Mouse (Mus musculus) stomach, embryonic 16.5 days (tissue): ENCODE measurements around the gene Krtap14. TPM values are rescaled to one million over a fixed set of nuclear protein-coding genes. Genes with fewer than 3 reads are reported as not detected.

ENCODE experiments used
- ATAC-seq: fragments of 200-750 bp; cut with Nextera tagmentation; 2 replicates; pipeline ENCODE4 v1.8.0; 2017; ENCODE audit warnings: moderate number of reproducible peaks, moderate TSS enrichment; ENCODE audit not compliant: insufficient read depth, low FRiP score
- H3K27ac ChIP-seq: fragments of 300-500 bp; sonication (generic); 2 replicates; pipeline ENCODE4 v1.5.1; 2014; ENCODE audit warnings: low read length
- H3K27me3 ChIP-seq: fragments of 300-500 bp; sonication (generic); 2 replicates; pipeline ENCODE4 v1.6.1; 2014; ENCODE audit warnings: low read length, control low read depth, mixed read lengths; ENCODE audit not compliant: control insufficient read depth, insufficient read depth
- H3K36me3 ChIP-seq: fragments of 300-500 bp; sonication (generic); 2 replicates; pipeline ENCODE4 v1.6.1; 2014; ENCODE audit warnings: low read length; ENCODE audit not compliant: control insufficient read depth, insufficient read depth
- H3K4me1 ChIP-seq: fragments of 300-500 bp; sonication (generic); 2 replicates; pipeline ENCODE4 v1.6.1; 2014; ENCODE audit warnings: low read length, control low read depth, mixed read lengths; ENCODE audit not compliant: control insufficient read depth, insufficient read depth
- H3K4me2 ChIP-seq: fragments of 300-500 bp; sonication (generic); 2 replicates; pipeline ENCODE4 v1.6.1; 2014; ENCODE audit warnings: low read depth, low read length, mixed read lengths
- H3K4me3 ChIP-seq: fragments of 300-500 bp; sonication (generic); replicated peaks from 2 replicates; pipeline ENCODE4 v1.5.1; 2014; ENCODE audit warnings: mild to moderate bottlenecking, low read length
- H3K9ac ChIP-seq: fragments of 300-500 bp; sonication (generic); 2 replicates; pipeline ENCODE4 v1.6.1; 2014; ENCODE audit warnings: low read length
- H3K9me3 ChIP-seq: fragments of 300-500 bp; sonication (generic); replicated peaks from 2 replicates; pipeline ENCODE4 v1.6.1; 2016; ENCODE audit warnings: low read length, control low read depth; ENCODE audit not compliant: control insufficient read depth
- WGBS: fragments of 180-500 bp; shearing (Covaris S2); extraction: QIAGEN DNeasy Blood & Tissue Kit; methylation state at CpG from one replicate; pipeline ENCODE4 v1.1.7; 2014; 5-methylcytosine and 5-hydroxymethylcytosine counted together
- polyA plus RNA-seq: library from polyadenylated mRNA; unstranded; fragments of >200 nt; fragmentation: Nextera tagmentation; extraction: Ambion mirVana; gene quantifications from 2 replicates; pipeline ENCODE4 v1.2.1, GENCODE M21; 2015

Gene Krtap14
- polyA plus RNA-seq, 1 experiment from 2014 or later, result not detected

- Histone ChIP-seq H3K9me3 (no peaks in the 10 kb centered on the region), H3K27me3 (no peaks in the 10 kb centered on the region), H3K4me2 (no peak within 1 kb of the TSS), H3K4me3 (no peak within 1 kb of the TSS), H3K9ac (no peak within 1 kb of the TSS), H3K4me1 (no peaks in the 10 kb centered on the region), H3K27ac (no peak within 1 kb of the TSS), H3K36me3 (no peaks in the 10 kb centered on the region)
- 81% methylated on average over 3 of the region's 3 CpGs for WGBS
- no peak for ATAC-seq
Measured at GRCm38 (mm10) chr16:88820066-88820465, 5.9 kb downstream of the Krtap14 start, which contains the start of gene Krtap15. Gene Krtap15, plus strand, starts transcription at chr16:88820215.

GRCm38 (mm10) chr16:88811827-88812226 is 14.1 kb downstream of the Krtap14 start, which contains the start of gene Gm20741:
Gene Gm20741, minus strand, starts transcription at chr16:88812220.
- no peak for ATAC-seq
- H3K27me3 ChIP-seq, result no peaks in the 10 kb centered on the region
- WGBS, result 76% methylated on average over 2 of the region's 2 CpGs
- H3K27ac ChIP-seq, result no peak within 1 kb of the TSS
- H3K9me3 ChIP-seq, result no peaks in the 10 kb centered on the region
- no peak within 1 kb of the TSS for H3K4me3 ChIP-seq
- H3K4me1 ChIP-seq, result no peaks in the 10 kb centered on the region
- no peak within 1 kb of the TSS for H3K9ac ChIP-seq
- H3K4me2 ChIP-seq, result no peak within 1 kb of the TSS
- H3K36me3 ChIP-seq, result no peaks in the 10 kb centered on the region

- H3K9ac ChIP-seq, result no peak overlapping the region
- H3K27me3 ChIP-seq, result no peaks in the 10 kb centered on the region
- H3K36me3 ChIP-seq, result no peaks in the 10 kb centered on the region
- H3K27ac ChIP-seq, result no peak overlapping the region
- H3K4me3 ChIP-seq, result no peak overlapping the region
- no peaks in the 10 kb centered on the region for H3K4me1 ChIP-seq
- no peak overlapping the region for H3K4me2 ChIP-seq
- no peaks in the 10 kb centered on the region for H3K9me3 ChIP-seq
- ATAC-seq, result no peak
- 81% methylated on average over 2 of the region's 2 CpGs for WGBS
Measured at GRCm38 (mm10) chr16:88786786-88787185, 39.2 kb downstream of the Krtap14 start.

GRCm38 (mm10) chr16:88777596-88777995 is 48.3 kb downstream of the Krtap14 start, which contains the start of gene Gm5965:
Gene Gm5965, plus strand, starts transcription at chr16:88777896.
- ATAC-seq, result no peak
- H3K27ac ChIP-seq, result no peak within 1 kb of the TSS
- WGBS, result 82% methylated on average over 5 of the region's 6 CpGs
- H3K9ac ChIP-seq, result no peak within 1 kb of the TSS
- H3K4me3 ChIP-seq, result no peak within 1 kb of the TSS
- H3K9me3 ChIP-seq, result no peaks in the 10 kb centered on the region
- H3K4me1 ChIP-seq, result no peaks in the 10 kb centered on the region
- no peaks in the 10 kb centered on the region for H3K36me3 ChIP-seq
- H3K27me3 ChIP-seq, result no peaks in the 10 kb centered on the region
- no peak within 1 kb of the TSS for H3K4me2 ChIP-seq

- 86% methylated on average over 2 of the region's 2 CpGs for WGBS
- H3K4me2 ChIP-seq, result no peak within 1 kb of the TSS
- no peaks in the 10 kb centered on the region for H3K36me3 ChIP-seq
- H3K4me3 ChIP-seq, result no peak within 1 kb of the TSS
- H3K9ac ChIP-seq, result no peak within 1 kb of the TSS
- no peak within 1 kb of the TSS for H3K27ac ChIP-seq
- ATAC-seq, result no peak
- H3K4me1 ChIP-seq, result no peaks in the 10 kb centered on the region
- no peaks in the 10 kb centered on the region for H3K9me3 ChIP-seq
- H3K27me3 ChIP-seq, result no peaks in the 10 kb centered on the region
Measured at GRCm38 (mm10) chr16:88774106-88774505, 51.8 kb downstream of the Krtap14 start, which contains the start of gene 2310057N15Rik. Gene 2310057N15Rik, minus strand, starts transcription at chr16:88774206.

Other genes starting within 250 kb of the Krtap14 start
- gene Krtap24-1, start 213.9 kb downstream of the Krtap14 start, polyA plus RNA-seq, result not detected in 2 replicates
- gene 2310079G19Rik, start 198.5 kb downstream of the Krtap14 start, polyA plus RNA-seq, result not detected in 2 replicates
- not detected in 2 replicates for gene Krtap26-1, start 178.3 kb downstream of the Krtap14 start, polyA plus RNA-seq
- not detected in 2 replicates for gene Krtap27-1, start 154.5 kb downstream of the Krtap14 start, polyA plus RNA-seq
- not detected in 2 replicates for gene 2310061N02Rik, start 118.2 kb downstream of the Krtap14 start, polyA plus RNA-seq
- not detected in 2 replicates for gene Krtap13-1, start 97.3 kb downstream of the Krtap14 start, polyA plus RNA-seq
- not detected in 2 replicates for gene Krtap13, start 74.5 kb downstream of the Krtap14 start, polyA plus RNA-seq
- gene 2310034C09Rik, start 67.3 kb downstream of the Krtap14 start, polyA plus RNA-seq, result not detected in 2 replicates
- gene 2310057N15Rik, start 51.9 kb downstream of the Krtap14 start, polyA plus RNA-seq, result not detected in 2 replicates
- not detected in 2 replicates for gene Gm5965, start 48.2 kb downstream of the Krtap14 start, polyA plus RNA-seq
- gene Gm20741, start 13.9 kb downstream of the Krtap14 start, polyA plus RNA-seq, result not detected in 2 replicates
- gene Krtap15, start 5.9 kb downstream of the Krtap14 start, polyA plus RNA-seq, result not detected in 2 replicates
- not detected in 2 replicates for gene Krtap19-1, start 43.3 kb upstream of the Krtap14 start, polyA plus RNA-seq
- not detected in 2 replicates for gene Krtap19-2, start 48.1 kb upstream of the Krtap14 start, polyA plus RNA-seq
- not detected in 2 replicates for gene Krtap19-3, start 51.9 kb upstream of the Krtap14 start, polyA plus RNA-seq
- gene Krtap19-4, start 58.9 kb upstream of the Krtap14 start, polyA plus RNA-seq, result not detected in 2 replicates
- not detected in 2 replicates for gene Krtap19-5, start 70.3 kb upstream of the Krtap14 start, polyA plus RNA-seq
- gene Krtap19-9b, start 106.1 kb upstream of the Krtap14 start, polyA plus RNA-seq, result not detected in 2 replicates
- not detected in 2 replicates for gene Krtap16-3, start 136.7 kb upstream of the Krtap14 start, polyA plus RNA-seq
- not detected in 2 replicates for gene Krtap22-2, start 184.6 kb upstream of the Krtap14 start, polyA plus RNA-seq
- gene Gm10229, start 189.1 kb upstream of the Krtap14 start, polyA plus RNA-seq, result not detected in 2 replicates
- not detected in 2 replicates for gene Krtap6-1, start 205.6 kb upstream of the Krtap14 start, polyA plus RNA-seq
- gene Gm10228, start 215.3 kb upstream of the Krtap14 start, polyA plus RNA-seq, result not detected in 2 replicates
- gene Krtap6-5, start 221.7 kb upstream of the Krtap14 start, polyA plus RNA-seq, result not detected in 2 replicates
- not detected in 2 replicates for gene 1110025L11Rik, start 237.9 kb upstream of the Krtap14 start, polyA plus RNA-seq